Mouse (Mus musculus) embryonic fibroblast, embryonic 13.5 days (primary cell): ENCODE data around the gene Robo2.

Experiments
- CTCF ChIP-seq: IDR thresholded peaks from 2 replicates; pipeline ENCODE4 v1.5.1; 2011; ENCODE audit warnings: mild to moderate bottlenecking, control low read depth, low read length, moderate library complexity, borderline replicate concordance; ENCODE audit not compliant: insufficient read depth
- POLR2A ChIP-seq: IDR thresholded peaks from 2 replicates; pipeline ENCODE4 v1.6.1; 2011; ENCODE audit warnings: low read depth, mild to moderate bottlenecking, control low read depth, low read length, moderate library complexity

GRCm38 (mm10) chr16:74233596-74233995 lies 178.0 kb downstream of the Robo2 start:
- no peak for TF ChIP-seq CTCF
- no peak for TF ChIP-seq POLR2A
